Mouse (Mus musculus) olfactory bulb, adult 2 months (tissue): Measurements from ENCODE around the gene AL732309.1. TPM values are rescaled to one million over a fixed set of nuclear protein-coding genes. Genes with fewer than 3 reads are reported as not detected.

Experiments
- H3K27ac ChIP-seq: fragments of 200-500 bp; 2 replicates; pipeline ENCODE4 v1.5.1; 2012; ENCODE audit warnings: low read depth, low read length; ENCODE audit not compliant: insufficient read depth
- H3K4me1 ChIP-seq: fragments of 200-500 bp; 2 replicates; pipeline ENCODE4 v1.6.1; 2012; ENCODE audit warnings: low read length; ENCODE audit not compliant: control insufficient read depth, insufficient read depth
- H3K4me3 ChIP-seq: fragments of 200-500 bp; 2 replicates; pipeline ENCODE4 v1.5.1; 2012; ENCODE audit warnings: mild to moderate bottlenecking, low read depth, low read length, moderate library complexity; ENCODE audit not compliant: insufficient read depth
- CTCF ChIP-seq: fragments of 200-500 bp; IDR thresholded peaks from 2 replicates; pipeline ENCODE4 v1.5.1; 2012; ENCODE audit warnings: low read depth, mild to moderate bottlenecking, low read length, moderate library complexity; ENCODE audit not compliant: insufficient read depth
- POLR2A ChIP-seq: fragments of 200-500 bp; IDR thresholded peaks from 2 replicates; pipeline ENCODE4 v1.6.1; 2012; ENCODE audit warnings: mild to moderate bottlenecking, low read depth, low read length, moderate library complexity; ENCODE audit not compliant: insufficient read depth
- WGBS: fragments of 180-500 bp; shearing (Covaris S2); methylation state at CpG from one replicate; pipeline ENCODE4 v1.1.7; 2018; 5-methylcytosine and 5-hydroxymethylcytosine counted together
- polyA plus RNA-seq: library from polyadenylated mRNA; stranded (reverse); fragments of >200 nt; gene quantifications from 2 replicates; pipeline ENCODE4 v1.2.4, GENCODE M21; 2012; ENCODE audit warnings: low replicate concordance; ENCODE audit not compliant: missing spikeins, insufficient read depth, insufficient read length

The AL732309.1 gene
- polyA plus RNA-seq, 1 experiment = not detected

DNA sequence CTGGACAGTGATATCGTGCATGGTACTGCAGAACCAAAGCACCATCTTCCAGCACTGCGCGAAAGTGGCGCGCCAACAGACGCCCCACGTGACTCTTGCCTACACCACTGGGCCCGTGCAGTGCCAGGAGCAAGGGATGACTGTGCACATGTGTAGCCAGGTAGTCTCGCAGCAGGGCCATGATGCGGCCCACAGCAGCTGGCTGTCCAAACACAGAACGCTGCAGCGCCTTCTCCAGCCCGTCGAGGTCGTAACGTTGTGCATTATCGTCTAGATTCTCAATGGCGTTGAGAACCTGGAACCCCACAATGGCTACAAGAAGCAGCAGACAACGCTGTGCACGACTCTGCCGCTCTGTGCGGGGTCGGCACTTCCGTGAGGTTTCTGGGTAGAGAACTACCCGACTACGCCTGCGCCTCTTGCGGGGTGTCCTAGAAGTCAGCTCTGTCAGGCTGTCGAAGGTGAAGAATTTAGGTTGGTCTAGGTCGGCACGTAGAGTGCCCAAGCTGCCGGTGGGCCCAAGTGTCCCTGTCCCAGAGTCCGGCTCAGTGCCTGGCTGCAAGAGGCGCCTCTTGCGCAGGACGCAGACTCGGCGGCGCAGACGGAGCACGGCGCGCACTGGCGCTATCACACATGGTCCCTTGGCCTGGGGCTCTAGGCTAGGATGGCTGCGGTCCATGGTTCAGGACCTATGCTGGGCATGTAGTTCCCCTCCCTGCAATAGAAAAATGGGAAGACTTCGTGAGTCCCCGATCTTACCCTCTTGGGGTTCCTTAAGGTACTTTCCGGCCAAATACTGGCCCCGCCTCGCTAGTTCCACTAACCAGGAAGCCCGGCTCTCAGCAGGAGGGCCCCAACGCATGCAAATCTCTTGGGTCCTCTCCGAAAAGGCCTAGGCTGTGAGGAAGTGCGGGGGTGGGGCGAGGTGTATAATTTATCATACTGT is 51.2 kb downstream of the AL732309.1 start:
- Histone ChIP-seq H3K4me3 (peak overlapping the region; percentile 6; the same call in 1 of the 2 replicates), H3K27ac (no peak overlapping the region; the same call in 1 of the 2 replicates), H3K4me1 (peaks cover 5% of the 10 kb centered on the region)
- WGBS = 49% methylated on average over 55 of the region's 55 CpGs
- 0 out of 2 replicates have a peak, but pooled peaks have one; percentile 12 for TF ChIP-seq CTCF
- no peak for TF ChIP-seq POLR2A

Other genes starting within 250 kb of the AL732309.1 start
- not detected in 2 replicates for gene Nsmf, start 192.5 kb downstream of the AL732309.1 start, polyA plus RNA-seq
- gene Entpd8, start 166.6 kb downstream of the AL732309.1 start, polyA plus RNA-seq = not detected in 2 replicates
- gene Noxa1, start 151.7 kb downstream of the AL732309.1 start, polyA plus RNA-seq = not detected in 2 replicates
- not detected in 2 replicates for gene Nrarp, start 66.1 kb downstream of the AL732309.1 start, polyA plus RNA-seq
- not detected in 2 replicates for gene Tor4a, start 50.0 kb downstream of the AL732309.1 start, polyA plus RNA-seq
- not detected in 2 replicates for gene Nelfb, start 35.4 kb downstream of the AL732309.1 start, polyA plus RNA-seq
- not detected in 2 replicates for gene Stpg3, start 32.2 kb downstream of the AL732309.1 start, polyA plus RNA-seq
- gene Fam166a, start 28.1 kb downstream of the AL732309.1 start, polyA plus RNA-seq = not detected in 2 replicates
- 193 TPM in 1 of 2 replicates, not detected in the other for gene Tubb4b, start 22.2 kb downstream of the AL732309.1 start, polyA plus RNA-seq
- gene Slc34a3, start 12.5 kb downstream of the AL732309.1 start, polyA plus RNA-seq = not detected in 2 replicates
- gene Rnf224, start 10.1 kb downstream of the AL732309.1 start, polyA plus RNA-seq = not detected in 2 replicates
- not detected in 2 replicates for gene Rnf208, start 4.6 kb downstream of the AL732309.1 start, polyA plus RNA-seq
- not detected in 2 replicates for gene Cysrt1, start 4.4 kb downstream of the AL732309.1 start, polyA plus RNA-seq
- gene Tmem203, start 8.6 kb upstream of the AL732309.1 start, polyA plus RNA-seq = not detected in 2 replicates
- not detected in 2 replicates for gene Tprn, start 15.8 kb upstream of the AL732309.1 start, polyA plus RNA-seq
- gene Ssna1, start 25.6 kb upstream of the AL732309.1 start, polyA plus RNA-seq = not detected in 2 replicates
- not detected in 2 replicates for gene Anapc2, start 25.6 kb upstream of the AL732309.1 start, polyA plus RNA-seq
- not detected in 2 replicates for gene Tmem210, start 41.3 kb upstream of the AL732309.1 start, polyA plus RNA-seq
- not detected in 2 replicates for gene Lrrc26, start 43.1 kb upstream of the AL732309.1 start, polyA plus RNA-seq
- 199 and 286 TPM in 2 replicates for gene Grin1, start 72.3 kb upstream of the AL732309.1 start, polyA plus RNA-seq
- not detected in 2 replicates for gene Man1b1, start 85.5 kb upstream of the AL732309.1 start, polyA plus RNA-seq
- gene Dpp7, start 109.5 kb upstream of the AL732309.1 start, polyA plus RNA-seq = not detected in 2 replicates
- not detected in 2 replicates for gene Uap1l1, start 118.8 kb upstream of the AL732309.1 start, polyA plus RNA-seq
- gene Sapcd2, start 125.5 kb upstream of the AL732309.1 start, polyA plus RNA-seq = not detected in 2 replicates
- gene Entpd2, start 149.0 kb upstream of the AL732309.1 start, polyA plus RNA-seq = not detected in 2 replicates
- not detected in 2 replicates for gene Npdc1, start 152.5 kb upstream of the AL732309.1 start, polyA plus RNA-seq
- not detected in 2 replicates for gene Fut7, start 176.4 kb upstream of the AL732309.1 start, polyA plus RNA-seq
- gene Abca2, start 181.8 kb upstream of the AL732309.1 start, polyA plus RNA-seq = not detected in 2 replicates
- gene Clic3, start 210.0 kb upstream of the AL732309.1 start, polyA plus RNA-seq = not detected in 2 replicates
- not detected in 2 replicates for gene Paxx, start 214.2 kb upstream of the AL732309.1 start, polyA plus RNA-seq
- gene Ptgds, start 223.2 kb upstream of the AL732309.1 start, polyA plus RNA-seq = 758 and 1,988 TPM in 2 replicates
- gene Lcn12, start 247.0 kb upstream of the AL732309.1 start, polyA plus RNA-seq = not detected in 2 replicates